Mouse (Mus musculus): Measurements from ENCODE around the gene Ccdc134. TPM values are rescaled to one million over a fixed set of nuclear protein-coding genes. Genes with fewer than 3 reads are reported as not detected.

Gene Ccdc134
- polyA plus RNA-seq, 1 experiment from 2014 or later, result 10.6 TPM

- H3K36me3 ChIP-seq (ENCODE audit: control insufficient read depth, insufficient read depth, low read length), result 0 out of 2 replicates have a peak, but pooled peaks cover 2% of the 10 kb centered on the region
- no peaks in the 10 kb centered on the region for H3K27me3 ChIP-seq (replicated peaks; ENCODE audit: control insufficient read depth, insufficient read depth, low read length)
- H3K27ac ChIP-seq (ENCODE audit: low read depth, low read length), result peak overlapping the region; percentile 98
- peak overlapping the region; percentile 84 for H3K4me3 ChIP-seq (ENCODE audit: low read length)
- ATAC-seq, result peak; percentile 19
- WGBS, result 12% methylated on average over 11 of the region's 11 CpGs
- H3K9me3 ChIP-seq (ENCODE audit: control insufficient read depth, low read length), result no peaks in the 10 kb centered on the region
- H3K9ac ChIP-seq (ENCODE audit: low read depth, low read length), result peak overlapping the region; percentile 39; the same call in 1 of the 2 replicates
- peak overlapping the region; percentile 51 for H3K4me2 ChIP-seq (ENCODE audit: low read length)
- peaks cover 15% of the 10 kb centered on the region for H3K4me1 ChIP-seq (ENCODE audit: control insufficient read depth, insufficient read depth, low read depth, low read length)
Measured at GRCm38 (mm10) chr15:82145851-82146769, 18.4 kb downstream of the Ccdc134 start.

GRCm38 (mm10) chr15:82146770-82147610 lies 19.3 kb downstream of the Ccdc134 start, which contains the start of gene Srebf2:
Gene Srebf2 (plus strand): TSS chr15:82147181.
- no peaks in the 10 kb centered on the region for H3K27me3 ChIP-seq (replicated peaks; ENCODE audit: control insufficient read depth, insufficient read depth, low read length)
- H3K4me1 ChIP-seq (ENCODE audit: control insufficient read depth, insufficient read depth, low read depth, low read length), result peaks cover 15% of the 10 kb centered on the region
- peak; percentile 98 for ATAC-seq
- WGBS, result under 1% methylated on average over 67 of the region's 79 CpGs
- H3K27ac ChIP-seq (ENCODE audit: low read depth, low read length), result peak within 1 kb of the TSS; percentile 98
- no peaks in the 10 kb centered on the region for H3K36me3 ChIP-seq (ENCODE audit: control insufficient read depth, insufficient read depth, low read length)
- peak within 1 kb of the TSS; percentile 83 for H3K9ac ChIP-seq (ENCODE audit: low read depth, low read length)
- H3K9me3 ChIP-seq (ENCODE audit: control insufficient read depth, low read length), result no peaks in the 10 kb centered on the region
- peak within 1 kb of the TSS; percentile 84 for H3K4me3 ChIP-seq (ENCODE audit: low read length)
- H3K4me2 ChIP-seq (ENCODE audit: low read length), result peak within 1 kb of the TSS; percentile 63

DNA sequence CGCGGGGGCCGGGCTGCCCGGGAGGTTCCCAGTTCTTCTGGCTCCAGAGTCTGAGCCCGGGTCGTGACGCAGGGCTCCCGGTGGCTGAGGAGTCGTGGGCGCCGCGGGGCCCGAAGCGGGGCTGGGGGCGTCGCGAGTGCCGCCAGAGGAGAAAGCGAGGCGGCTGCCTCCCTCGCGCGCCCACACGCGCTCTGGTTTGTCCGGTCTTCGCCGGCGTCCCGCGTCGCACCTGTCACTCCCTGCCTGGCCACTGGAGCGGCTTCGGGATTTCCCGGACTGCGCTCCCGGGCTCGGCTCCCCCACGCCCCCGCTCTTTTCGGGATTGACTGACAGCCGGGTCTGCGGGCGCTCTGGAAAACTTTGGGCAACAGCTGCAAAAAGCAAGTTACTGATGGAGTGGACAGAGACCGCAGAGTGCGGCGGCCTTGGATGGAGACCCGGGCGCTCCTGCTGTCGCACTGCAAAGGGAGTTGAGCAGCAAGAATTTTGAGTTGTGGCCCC lies 19.9 kb downstream of the Ccdc134 start:
- no peaks in the 10 kb centered on the region for H3K36me3 ChIP-seq (ENCODE audit: control insufficient read depth, insufficient read depth, low read length)
- H3K4me3 ChIP-seq (ENCODE audit: low read length), result peak overlapping the region; percentile 84
- peak overlapping the region; percentile 63 for H3K4me2 ChIP-seq (ENCODE audit: low read length)
- ATAC-seq, result no peak
- H3K27me3 ChIP-seq (replicated peaks; ENCODE audit: control insufficient read depth, insufficient read depth, low read length), result no peaks in the 10 kb centered on the region
- peak overlapping the region; percentile 83 for H3K9ac ChIP-seq (ENCODE audit: low read depth, low read length)
- H3K4me1 ChIP-seq (ENCODE audit: control insufficient read depth, insufficient read depth, low read depth, low read length), result peaks cover 15% of the 10 kb centered on the region
- under 1% methylated on average over 24 of the region's 50 CpGs for WGBS
- peak overlapping the region; percentile 98 for H3K27ac ChIP-seq (ENCODE audit: low read depth, low read length)
- no peaks in the 10 kb centered on the region for H3K9me3 ChIP-seq (ENCODE audit: control insufficient read depth, low read length)

GRCm38 (mm10) chr15:82148510-82148911 lies 20.8 kb downstream of the Ccdc134 start:
- WGBS, result 24% methylated on average over 9 of the region's 9 CpGs
- peak overlapping the region; percentile 84 for H3K4me3 ChIP-seq (ENCODE audit: low read length)
- no peaks in the 10 kb centered on the region for H3K27me3 ChIP-seq (replicated peaks; ENCODE audit: control insufficient read depth, insufficient read depth, low read length)
- peaks cover 15% of the 10 kb centered on the region for H3K4me1 ChIP-seq (ENCODE audit: control insufficient read depth, insufficient read depth, low read depth, low read length)
- H3K9ac ChIP-seq (ENCODE audit: low read depth, low read length), result peak overlapping the region; percentile 83
- ATAC-seq, result no peak
- no peaks in the 10 kb centered on the region for H3K9me3 ChIP-seq (ENCODE audit: control insufficient read depth, low read length)
- H3K4me2 ChIP-seq (ENCODE audit: low read length), result peak overlapping the region; percentile 63
- H3K36me3 ChIP-seq (ENCODE audit: control insufficient read depth, insufficient read depth, low read length), result no peaks in the 10 kb centered on the region
- H3K27ac ChIP-seq (ENCODE audit: low read depth, low read length), result peak overlapping the region; percentile 98

- no peaks in the 10 kb centered on the region for H3K27me3 ChIP-seq (replicated peaks; ENCODE audit: control insufficient read depth, insufficient read depth, low read length)
- no peak overlapping the region for H3K4me2 ChIP-seq (ENCODE audit: low read length)
- ATAC-seq, result no peak
- no peak overlapping the region for H3K27ac ChIP-seq (ENCODE audit: low read depth, low read length)
- peaks cover 15% of the 10 kb centered on the region for H3K4me1 ChIP-seq (ENCODE audit: control insufficient read depth, insufficient read depth, low read depth, low read length)
- no peak overlapping the region for H3K9ac ChIP-seq (ENCODE audit: low read depth, low read length)
- H3K9me3 ChIP-seq (ENCODE audit: control insufficient read depth, low read length), result no peaks in the 10 kb centered on the region
- no peak overlapping the region for H3K4me3 ChIP-seq (ENCODE audit: low read length)
- no peaks in the 10 kb centered on the region for H3K36me3 ChIP-seq (ENCODE audit: control insufficient read depth, insufficient read depth, low read length)
Measured at GRCm38 (mm10) chr15:82150042-82150441, 22.3 kb downstream of the Ccdc134 start.

GRCm38 (mm10) chr15:82151176-82151575 lies 23.5 kb downstream of the Ccdc134 start:
- Histone ChIP-seq H3K36me3 (ENCODE audit: control insufficient read depth, insufficient read depth, low read length) (no peaks in the 10 kb centered on the region), H3K9me3 (ENCODE audit: control insufficient read depth, low read length) (no peaks in the 10 kb centered on the region), H3K27ac (ENCODE audit: low read depth, low read length) (no peak overlapping the region), H3K4me1 (ENCODE audit: control insufficient read depth, insufficient read depth, low read depth, low read length) (peaks cover 15% of the 10 kb centered on the region), H3K4me3 (ENCODE audit: low read length) (no peak overlapping the region), H3K4me2 (ENCODE audit: low read length) (no peak overlapping the region), H3K27me3 (replicated peaks; ENCODE audit: control insufficient read depth, insufficient read depth, low read length) (no peaks in the 10 kb centered on the region), H3K9ac (ENCODE audit: low read depth, low read length) (no peak overlapping the region)
- 93% methylated on average over 4 of the region's 4 CpGs for WGBS
- no peak for ATAC-seq

- no peaks in the 10 kb centered on the region for H3K36me3 ChIP-seq (ENCODE audit: control insufficient read depth, insufficient read depth, low read length)
- ATAC-seq, result no peak
- H3K9me3 ChIP-seq (ENCODE audit: control insufficient read depth, low read length), result no peaks in the 10 kb centered on the region
- H3K4me1 ChIP-seq (ENCODE audit: control insufficient read depth, insufficient read depth, low read depth, low read length), result peaks cover 13% of the 10 kb centered on the region
- 88% methylated on average over 12 of the region's 12 CpGs for WGBS
- no peaks in the 10 kb centered on the region for H3K27me3 ChIP-seq (replicated peaks; ENCODE audit: control insufficient read depth, insufficient read depth, low read length)
- H3K9ac ChIP-seq (ENCODE audit: low read depth, low read length), result no peak overlapping the region
- H3K4me3 ChIP-seq (ENCODE audit: low read length), result no peak overlapping the region
- no peak overlapping the region for H3K4me2 ChIP-seq (ENCODE audit: low read length)
- no peak overlapping the region for H3K27ac ChIP-seq (ENCODE audit: low read depth, low read length)
Measured at GRCm38 (mm10) chr15:82152022-82152421, 24.3 kb downstream of the Ccdc134 start.

DNA sequence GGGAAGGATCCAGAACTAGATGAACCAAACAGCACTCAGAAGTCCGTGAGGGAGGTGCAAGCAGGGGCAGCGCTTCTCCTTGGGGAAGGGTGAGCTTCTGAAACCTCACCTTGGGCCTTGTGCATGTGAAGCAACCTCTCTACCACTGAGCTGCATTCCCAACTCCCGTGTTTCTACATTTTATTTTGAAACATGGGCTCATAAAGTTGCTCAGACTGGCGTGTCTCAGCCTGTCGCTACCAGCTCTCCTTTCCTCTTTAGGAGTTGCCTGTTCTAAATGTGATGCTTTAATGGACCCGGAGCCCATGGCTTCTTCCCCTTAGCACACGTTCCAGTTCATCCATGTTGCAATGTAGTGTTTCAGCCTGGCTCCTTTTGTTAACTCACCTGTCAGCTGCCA lies 24.7 kb downstream of the Ccdc134 start:
- 87% methylated on average over 7 of the region's 7 CpGs for WGBS
- no peak overlapping the region for H3K4me3 ChIP-seq (ENCODE audit: low read length)
- no peak overlapping the region for H3K27ac ChIP-seq (ENCODE audit: low read depth, low read length)
- no peaks in the 10 kb centered on the region for H3K27me3 ChIP-seq (replicated peaks; ENCODE audit: control insufficient read depth, insufficient read depth, low read length)
- no peaks in the 10 kb centered on the region for H3K36me3 ChIP-seq (ENCODE audit: control insufficient read depth, insufficient read depth, low read length)
- H3K4me2 ChIP-seq (ENCODE audit: low read length), result no peak overlapping the region
- no peaks in the 10 kb centered on the region for H3K9me3 ChIP-seq (ENCODE audit: control insufficient read depth, low read length)
- H3K4me1 ChIP-seq (ENCODE audit: control insufficient read depth, insufficient read depth, low read depth, low read length), result peaks cover 13% of the 10 kb centered on the region
- no peak overlapping the region for H3K9ac ChIP-seq (ENCODE audit: low read depth, low read length)
- ATAC-seq, result no peak

DNA sequence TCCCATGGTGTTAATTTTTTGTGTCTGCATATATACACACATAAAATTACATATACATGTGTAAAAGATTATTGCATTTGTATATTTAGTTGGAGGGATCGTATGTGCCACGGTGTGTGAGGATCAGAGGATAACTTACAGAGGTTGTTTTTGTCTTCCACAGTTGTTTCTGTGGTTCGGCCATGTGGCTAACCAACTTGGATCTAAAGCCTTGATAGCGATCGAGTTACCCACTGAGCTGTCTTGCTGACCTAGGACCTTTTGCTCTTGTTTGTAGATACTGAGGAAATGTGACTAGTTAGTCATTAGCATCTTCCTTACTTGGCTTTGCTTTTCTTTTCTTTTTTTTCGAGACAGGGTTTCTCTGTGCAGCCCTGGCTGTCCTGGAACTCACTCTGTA lies 28.6 kb downstream of the Ccdc134 start:
- H3K9ac ChIP-seq (ENCODE audit: low read depth, low read length), result no peak overlapping the region
- 93% methylated on average over 6 of the region's 6 CpGs for WGBS
- no peaks in the 10 kb centered on the region for H3K36me3 ChIP-seq (ENCODE audit: control insufficient read depth, insufficient read depth, low read length)
- H3K4me2 ChIP-seq (ENCODE audit: low read length), result no peak overlapping the region
- no peaks in the 10 kb centered on the region for H3K9me3 ChIP-seq (ENCODE audit: control insufficient read depth, low read length)
- H3K4me1 ChIP-seq (ENCODE audit: control insufficient read depth, insufficient read depth, low read depth, low read length), result peaks cover 14% of the 10 kb centered on the region
- H3K27ac ChIP-seq (ENCODE audit: low read depth, low read length), result no peak overlapping the region
- H3K27me3 ChIP-seq (replicated peaks; ENCODE audit: control insufficient read depth, insufficient read depth, low read length), result no peaks in the 10 kb centered on the region
- no peak overlapping the region for H3K4me3 ChIP-seq (ENCODE audit: low read length)
- no peak for ATAC-seq
